Mouse (Mus musculus): ENCODE data around the gene Psme1.

- TF ChIP-seq CTCF (IDR thresholded peaks at IDR 0.05; ENCODE audit: low read depth, low read length) (no peak), POLR2A (IDR thresholded peaks at IDR 0.05; ENCODE audit: insufficient read depth, low read length) (no peak), EP300 (IDR thresholded peaks at IDR 0.05; ENCODE audit: insufficient read depth, low read depth, low read length) (no peak)
These were observed 11.3 kb downstream of the Psme1 start for GRCm38 (mm10) chr14:55589271-55589670.
